Mouse (Mus musculus): ENCODE data around the gene Csnk1g2.

Gene Csnk1g2

GRCm38 (mm10) chr10:80622661-80623456 is at the start of gene Csnk1g2:
Gene Csnk1g2, plus strand, starts transcription at chr10:80622838.
- no peak for DNase-seq (ENCODE audit: low read depth, low spot score)

GRCm38 (mm10) chr10:80573944-80574343 is 48.7 kb upstream of the Csnk1g2 start:
- DNase-seq (ENCODE audit: low read depth, low spot score), result peak; percentile 85

GRCm38 (mm10) chr10:80574896-80575295 is 47.7 kb upstream of the Csnk1g2 start:
- no peak for DNase-seq (ENCODE audit: low read depth, low spot score)

GRCm38 (mm10) chr10:80575925-80576324 is 46.7 kb upstream of the Csnk1g2 start:
- DNase-seq (ENCODE audit: low read depth, low spot score), result no peak

- DNase-seq (ENCODE audit: low read depth, low spot score), result no peak
Measured at GRCm38 (mm10) chr10:80576351-80577194, 46.1 kb upstream of the Csnk1g2 start.

- DNase-seq (ENCODE audit: low read depth, low spot score), result peak; percentile 80
Measured at GRCm38 (mm10) chr10:80577195-80578130, 45.2 kb upstream of the Csnk1g2 start, which contains the start of gene Klf16. Gene Klf16, minus strand, starts transcription at chr10:80577321.

- no peak for DNase-seq (ENCODE audit: low read depth, low spot score)
Measured at GRCm38 (mm10) chr10:80578131-80578750, 44.4 kb upstream of the Csnk1g2 start.

- DNase-seq (ENCODE audit: low read depth, low spot score), result no peak
Measured at GRCm38 (mm10) chr10:80578911-80579310, 43.7 kb upstream of the Csnk1g2 start.

GRCm38 (mm10) chr10:80583047-80583446 is 39.6 kb upstream of the Csnk1g2 start:
- DNase-seq (ENCODE audit: low read depth, low spot score), result no peak

- DNase-seq (ENCODE audit: low read depth, low spot score), result no peak
Measured at GRCm38 (mm10) chr10:80584045-80584488, 38.6 kb upstream of the Csnk1g2 start.

GRCm38 (mm10) chr10:80584642-80585552 is 37.7 kb upstream of the Csnk1g2 start:
- no peak for DNase-seq (ENCODE audit: low read depth, low spot score)

GRCm38 (mm10) chr10:80585581-80585980 is 37.1 kb upstream of the Csnk1g2 start:
- no peak for DNase-seq (ENCODE audit: low read depth, low spot score)

- no peak for DNase-seq (ENCODE audit: low read depth, low spot score)
Measured at GRCm38 (mm10) chr10:80586407-80587304, 36.0 kb upstream of the Csnk1g2 start.

- DNase-seq (ENCODE audit: low read depth, low spot score), result no peak
Measured at GRCm38 (mm10) chr10:80587305-80587657, 35.4 kb upstream of the Csnk1g2 start.

- no peak for DNase-seq (ENCODE audit: low read depth, low spot score)
Measured at GRCm38 (mm10) chr10:80589127-80589878, 33.3 kb upstream of the Csnk1g2 start.

GRCm38 (mm10) chr10:80589879-80590854 is 32.5 kb upstream of the Csnk1g2 start, which contains the start of gene Abhd17a:
Gene Abhd17a, minus strand, starts transcription at chr10:80590341.
- peak; percentile 98 for DNase-seq (ENCODE audit: low read depth, low spot score)

GRCm38 (mm10) chr10:80596318-80596717 is 26.3 kb upstream of the Csnk1g2 start:
- no peak for DNase-seq (ENCODE audit: low read depth, low spot score)
